7 mouse cellular contexts compared by ENCODE assay signal in genomic region chr7:101317014-101317413, GRCm38 (mm10). TPM values are rescaled to one million over a fixed set of nuclear protein-coding genes. Genes with fewer than 3 reads are reported as not detected.
DNase-seq lines count a peak whose midpoint lies in the region; ATAC-seq lines count a peak whose summit lies in the region.

Gene Stard10 (plus strand): TSS chr7:101317086.

- ATAC-seq in megakaryocyte, adult 5-6 weeks (ENCODE audit: poor library complexity, severe bottlenecking) = no peak
- no peak for ATAC-seq in embryonic facial prominence, embryonic 11.5 days (replicated peaks; ENCODE audit: insufficient number of reproducible peaks, low FRiP score, low TSS enrichment, low read depth)
- ATAC-seq in limb, embryonic 15.5 days (ENCODE audit: insufficient number of reproducible peaks, low FRiP score, low TSS enrichment, low read depth) = no peak

- H3K4me3 ChIP-seq in megakaryocyte, embryonic 14.5 days (replicated peaks) = peak within 1 kb of the TSS; percentile 12
- no peak within 1 kb of the TSS for H3K4me3 ChIP-seq in embryonic facial prominence, embryonic 11.5 days (ENCODE audit: low read depth, low read length)
- no peak within 1 kb of the TSS for H3K4me3 ChIP-seq in limb, embryonic 15.5 days

- intact Hi-C loops in heart, postnatal 10 days (cut with DNase I) = no loop called here

- 90% methylated on average over 3 of the region's 3 CpGs for WGBS in embryonic facial prominence, embryonic 11.5 days
- WGBS in limb, embryonic 15.5 days = 81% methylated on average over 3 of the region's 3 CpGs

- H3K9ac ChIP-seq in embryonic facial prominence, embryonic 11.5 days (replicated peaks; ENCODE audit: low read length) = no peak within 1 kb of the TSS
- no peak within 1 kb of the TSS for H3K9ac ChIP-seq in limb, embryonic 15.5 days

- H3K4me2 ChIP-seq in embryonic facial prominence, embryonic 11.5 days (ENCODE audit: low read depth, low read length) = no peak within 1 kb of the TSS
- H3K4me2 ChIP-seq in limb, embryonic 15.5 days = no peak within 1 kb of the TSS

- no peaks in the 10 kb centered on the region for H3K9me3 ChIP-seq in megakaryocyte, embryonic 14.5 days
- no peaks in the 10 kb centered on the region for H3K9me3 ChIP-seq in embryonic facial prominence, embryonic 11.5 days (replicated peaks; ENCODE audit: control insufficient read depth, low read length)
- H3K9me3 ChIP-seq in limb, embryonic 15.5 days = no peaks in the 10 kb centered on the region

- DNase-seq in embryonic facial prominence, embryonic 11.5 days (ENCODE audit: low spot score) = no peak
- DNase-seq in heart, postnatal 10 days = no peak
- DNase-seq in thymus, adult 18-20 months = no peak
- DNase-seq in testis, postnatal 14 days (ENCODE audit: low spot score) = no peak

- peaks cover 90% of the 10 kb centered on the region for H3K4me1 ChIP-seq in megakaryocyte, embryonic 14.5 days
- no peaks in the 10 kb centered on the region; the same call in 1 of the 2 replicates for H3K4me1 ChIP-seq in embryonic facial prominence, embryonic 11.5 days (ENCODE audit: control insufficient read depth, insufficient read depth, low read length)
- H3K4me1 ChIP-seq in limb, embryonic 15.5 days = peaks cover 16% of the 10 kb centered on the region

- no peak within 1 kb of the TSS for H3K27ac ChIP-seq in embryonic facial prominence, embryonic 11.5 days (replicated peaks; ENCODE audit: low read depth, low read length)
- no peak within 1 kb of the TSS for H3K27ac ChIP-seq in limb, embryonic 15.5 days

- peaks cover 6% of the 10 kb centered on the region for H3K27me3 ChIP-seq in megakaryocyte, embryonic 14.5 days (replicated peaks)
- H3K27me3 ChIP-seq in embryonic facial prominence, embryonic 11.5 days (ENCODE audit: control insufficient read depth, insufficient read depth, low read length) = peaks cover 6% of the 10 kb centered on the region
- no peaks in the 10 kb centered on the region for H3K27me3 ChIP-seq in limb, embryonic 15.5 days

- peaks cover 4% of the 10 kb centered on the region for H3K36me3 ChIP-seq in megakaryocyte, embryonic 14.5 days (replicated peaks; ENCODE audit: low read length)
- H3K36me3 ChIP-seq in embryonic facial prominence, embryonic 11.5 days (replicated peaks; ENCODE audit: control insufficient read depth, insufficient read depth, low read depth, low read length) = no peaks in the 10 kb centered on the region
- no peaks in the 10 kb centered on the region for H3K36me3 ChIP-seq in limb, embryonic 15.5 days

RNA-seq across cellular contexts. Expression of gene Stard10, which starts in this region (rescaled TPM):
- polyA plus RNA-seq in megakaryocyte, embryonic 14.5 days (2012; ENCODE audit: insufficient read depth, low replicate concordance) = 236 and 315 TPM in 2 replicates
- total RNA-seq in megakaryocyte, adult 5-6 weeks (2015) = 22.3 and 23.9 TPM in 2 replicates
- 8.2 and 8.4 TPM in 2 replicates for total RNA-seq in megakaryocyte, adult 5-6 weeks (2017)
- polyA plus RNA-seq in embryonic facial prominence, embryonic 11.5 days (2014; fragmentation: Nextera tagmentation; extraction: Ambion mirVana) = 13.5 and 15.6 TPM in 2 replicates
- 10 to 100 TPM; 22.1 to 32.3 TPM for total RNA-seq in heart, postnatal 10 days (2021)
- polyA plus RNA-seq in limb, embryonic 15.5 days (2015; fragmentation: Nextera tagmentation; extraction: Ambion mirVana) = 27.7 and 30.0 TPM in 2 replicates
